Mouse (Mus musculus): ENCODE data around the gene Slc24a3.

Gene Slc24a3

GRCm38 (mm10) chr2:145438336-145438735 lies 270.8 kb downstream of the Slc24a3 start:
- no peak for DNase-seq (ENCODE audit: low read depth, low spot score)

GRCm38 (mm10) chr2:145439755-145440154 lies 272.2 kb downstream of the Slc24a3 start:
- no peak for DNase-seq (ENCODE audit: low read depth, low spot score)

- no peak for DNase-seq (ENCODE audit: low read depth, low spot score)
These were observed 289.7 kb downstream of the Slc24a3 start for GRCm38 (mm10) chr2:145457106-145457747.

GRCm38 (mm10) chr2:145460854-145461423 lies 293.4 kb downstream of the Slc24a3 start:
- no peak for DNase-seq (ENCODE audit: low read depth, low spot score)

- DNase-seq (ENCODE audit: low read depth, low spot score) = no peak
These were observed 294.7 kb downstream of the Slc24a3 start for GRCm38 (mm10) chr2:145462253-145462652.

GRCm38 (mm10) chr2:145468701-145469325 lies 301.3 kb downstream of the Slc24a3 start:
- no peak for DNase-seq (ENCODE audit: low read depth, low spot score)

GRCm38 (mm10) chr2:145477484-145477883 lies 309.9 kb downstream of the Slc24a3 start:
- no peak for DNase-seq (ENCODE audit: low read depth, low spot score)

GRCm38 (mm10) chr2:145479676-145480075 lies 312.1 kb downstream of the Slc24a3 start:
- no peak for DNase-seq (ENCODE audit: low read depth, low spot score)

GRCm38 (mm10) chr2:145500231-145500630 lies 332.7 kb downstream of the Slc24a3 start:
- DNase-seq (ENCODE audit: low read depth, low spot score) = no peak

GRCm38 (mm10) chr2:145501472-145501871 lies 333.9 kb downstream of the Slc24a3 start:
- no peak for DNase-seq (ENCODE audit: low read depth, low spot score)

- DNase-seq (ENCODE audit: low read depth, low spot score) = no peak
These were observed 340.1 kb downstream of the Slc24a3 start for GRCm38 (mm10) chr2:145507702-145508101.

GRCm38 (mm10) chr2:145510650-145511225 lies 343.2 kb downstream of the Slc24a3 start:
- DNase-seq (ENCODE audit: low read depth, low spot score) = no peak

- no peak for DNase-seq (ENCODE audit: low read depth, low spot score)
These were observed 348.4 kb downstream of the Slc24a3 start for GRCm38 (mm10) chr2:145515956-145516355.

- DNase-seq (ENCODE audit: low read depth, low spot score) = peak; percentile 46
These were observed 349.8 kb downstream of the Slc24a3 start for GRCm38 (mm10) chr2:145517346-145517745.

GRCm38 (mm10) chr2:145522017-145522416 lies 354.5 kb downstream of the Slc24a3 start:
- DNase-seq (ENCODE audit: low read depth, low spot score) = no peak

GRCm38 (mm10) chr2:145523381-145523780 lies 355.8 kb downstream of the Slc24a3 start:
- DNase-seq (ENCODE audit: low read depth, low spot score) = no peak

- DNase-seq (ENCODE audit: low read depth, low spot score) = no peak
These were observed 359.6 kb downstream of the Slc24a3 start for GRCm38 (mm10) chr2:145527151-145527550.

GRCm38 (mm10) chr2:145530941-145531353 lies 363.4 kb downstream of the Slc24a3 start:
- no peak for DNase-seq (ENCODE audit: low read depth, low spot score)

- DNase-seq (ENCODE audit: low read depth, low spot score) = no peak
These were observed 365.5 kb downstream of the Slc24a3 start for GRCm38 (mm10) chr2:145533086-145533485.

GRCm38 (mm10) chr2:145535307-145535706 lies 367.8 kb downstream of the Slc24a3 start:
- DNase-seq (ENCODE audit: low read depth, low spot score) = no peak

- no peak for DNase-seq (ENCODE audit: low read depth, low spot score)
These were observed 368.2 kb downstream of the Slc24a3 start for GRCm38 (mm10) chr2:145535774-145536173.

GRCm38 (mm10) chr2:145536986-145537385 lies 369.4 kb downstream of the Slc24a3 start:
- DNase-seq (ENCODE audit: low read depth, low spot score) = no peak

GRCm38 (mm10) chr2:145541695-145542094 lies 374.1 kb downstream of the Slc24a3 start:
- DNase-seq (ENCODE audit: low read depth, low spot score) = no peak

Measured in 3T3-L1 (cell line).